Mouse (Mus musculus) midbrain, postnatal 0 days (tissue): ENCODE measurements at regions not wholly inside any gene's neighbourhood (a gene's known extent, or its start where the extent isn't known, plus 50 kb on each side); places are given as distances from the start of the nearest gene placed in this dataset.

Experiments used
- ATAC-seq: fragments of 200-750 bp; cut with Nextera tagmentation; 2 replicates; pipeline ENCODE4 v1.8.0; 2017; ENCODE audit warnings: moderate number of reproducible peaks, mild to moderate bottlenecking, moderate TSS enrichment, moderate library complexity; ENCODE audit not compliant: low FRiP score
- DNase-seq: peaks from one replicate; pipeline ENCODE4 v3.0.0-alpha.2; 2015; ENCODE audit warnings: low spot score
- H3K27ac ChIP-seq: fragments of 300-500 bp; sonication (generic); 2 replicates; pipeline ENCODE4 v1.5.1; 2014; ENCODE audit warnings: low read depth, mild to moderate bottlenecking, low read length, mixed read lengths
- H3K27me3 ChIP-seq: fragments of 300-500 bp; sonication (generic); 2 replicates; pipeline ENCODE4 v1.6.1; 2014; ENCODE audit warnings: low read length, control low read depth, mixed read lengths; ENCODE audit not compliant: insufficient read depth
- H3K36me3 ChIP-seq: fragments of 300-500 bp; sonication (generic); 2 replicates; pipeline ENCODE4 v1.6.1; 2014; ENCODE audit warnings: low read length, control low read depth, mixed read lengths; ENCODE audit not compliant: insufficient read depth
- H3K4me1 ChIP-seq: fragments of 300-500 bp; sonication (generic); 2 replicates; pipeline ENCODE4 v1.6.1; 2014; ENCODE audit warnings: mild to moderate bottlenecking, control low read depth, antibody characterized with exemption, low read length, mixed read lengths; ENCODE audit not compliant: insufficient read depth
- H3K4me2 ChIP-seq: fragments of 300-500 bp; sonication (generic); 2 replicates; pipeline ENCODE4 v1.6.1; 2014; ENCODE audit warnings: low read depth, mild to moderate bottlenecking, low read length, mixed read lengths; ENCODE audit not compliant: poor library complexity, severe bottlenecking
- H3K4me3 ChIP-seq: fragments of 300-500 bp; sonication (generic); 2 replicates; pipeline ENCODE4 v1.5.1; 2014; ENCODE audit warnings: low read depth, mild to moderate bottlenecking, low read length, moderate library complexity
- H3K9ac ChIP-seq: fragments of 300-500 bp; sonication (generic); replicated peaks from 2 replicates; pipeline ENCODE4 v1.6.1; 2014; ENCODE audit warnings: mild to moderate bottlenecking, low read length, moderate library complexity, mixed read lengths; ENCODE audit not compliant: poor library complexity, severe bottlenecking
- H3K9me3 ChIP-seq: fragments of 300-500 bp; sonication (generic); 2 replicates; pipeline ENCODE4 v1.6.1; 2016; ENCODE audit warnings: low read length, control low read depth
- CTCF ChIP-seq: IDR thresholded peaks from 2 replicates; pipeline ENCODE4 v1.5.1; 2016; ENCODE audit warnings: antibody characterized with exemption, mild to moderate bottlenecking
- WGBS: fragments of 180-500 bp; shearing (Covaris S2); extraction: QIAGEN DNeasy Blood & Tissue Kit; methylation state at CpG from one replicate; pipeline ENCODE4 v1.1.7; 2014; 5-methylcytosine and 5-hydroxymethylcytosine counted together

GRCm38 (mm10) chr15:40075334-40075893 lies 58.8 kb upstream of the 9330182O14Rik start:
- no peaks in the 10 kb centered on the region for H3K9me3 ChIP-seq

GRCm38 (mm10) chr15:40079872-40080271 lies 54.3 kb upstream of the 9330182O14Rik start:
- Histone ChIP-seq H3K9me3 (no peaks in the 10 kb centered on the region), H3K4me1 (no peaks in the 10 kb centered on the region), H3K9ac (no peak overlapping the region), H3K27me3 (no peaks in the 10 kb centered on the region), H3K4me2 (no peak overlapping the region), H3K4me3 (no peak overlapping the region), H3K27ac (no peak overlapping the region), H3K36me3 (no peaks in the 10 kb centered on the region)
- 90% methylated on average over 6 of the region's 6 CpGs for WGBS
- ATAC-seq: no peak
- TF ChIP-seq CTCF: no peak
- no peak for DNase-seq

More at GRCm38 (mm10) chr15:40075334-40075893, 58.8 kb upstream of the 9330182O14Rik start:
- H3K4me1 ChIP-seq: no peaks in the 10 kb centered on the region
- no peak for ATAC-seq
- no peak overlapping the region for H3K27ac ChIP-seq
- 49% methylated on average over 3 of the region's 3 CpGs for WGBS
- no peak for TF ChIP-seq CTCF
- H3K27me3 ChIP-seq: no peaks in the 10 kb centered on the region
- no peak overlapping the region for H3K9ac ChIP-seq
- no peak for DNase-seq
- no peak overlapping the region for H3K4me3 ChIP-seq
- H3K4me2 ChIP-seq: no peak overlapping the region
- H3K36me3 ChIP-seq: no peaks in the 10 kb centered on the region
